Mouse (Mus musculus) megakaryocyte, embryonic 14.5 days (primary cell): ENCODE measurements around the gene Gm20422.

Experiments
- FLI1 ChIP-seq: IDR thresholded peaks from 2 replicates; pipeline ENCODE4 v1.6.1; 2012; ENCODE audit warnings: low read length, inconsistent platforms, mixed read lengths
- GATA1 ChIP-seq: IDR thresholded peaks from 3 replicates; pipeline ENCODE4 v1.6.1; 2012; ENCODE audit warnings: mixed read lengths, low read length, inconsistent platforms, borderline replicate concordance

GRCm38 (mm10) chr8:69796721-69797345 lies 22.1 kb upstream of the Gm20422 start:
- no peak for TF ChIP-seq FLI1
- no peak for TF ChIP-seq GATA1
